Mouse (Mus musculus) lung, embryonic 14.5 days (tissue): ENCODE results near the gene Smarcb1. TPM values are rescaled to one million over a fixed set of nuclear protein-coding genes. Genes with fewer than 3 reads are reported as not detected.
A peak's percentile ranks its signal among the peaks of the same experiment; 100 is the strongest.
"Not testable (repeated sequence)": the region's sequence is repeated elsewhere in the genome, so short reads cannot be mapped to it uniquely, and the experiment has no call there.

Source experiments
- ATAC-seq: fragments of 200-750 bp; cut with Nextera tagmentation; 2 replicates; pipeline ENCODE4 v1.8.0; 2017; ENCODE audit warnings: mild to moderate bottlenecking, moderate TSS enrichment, moderate library complexity; ENCODE audit not compliant: insufficient read depth
- DNase-seq: peaks from one replicate; pipeline ENCODE4 v3.0.0-alpha.2; 2015
- H3K27ac ChIP-seq: fragments of 300-500 bp; sonication (generic); 2 replicates; pipeline ENCODE4 v1.5.1; 2014; ENCODE audit warnings: low read depth, mild to moderate bottlenecking, moderate library complexity
- H3K27me3 ChIP-seq: fragments of 300-500 bp; sonication (generic); 2 replicates; pipeline ENCODE4 v1.6.1; 2014; ENCODE audit warnings: low read length, control low read depth; ENCODE audit not compliant: insufficient read depth
- H3K36me3 ChIP-seq: fragments of 300-500 bp; sonication (generic); 2 replicates; pipeline ENCODE4 v1.6.1; 2014; ENCODE audit warnings: control low read depth; ENCODE audit not compliant: insufficient read depth
- H3K4me1 ChIP-seq: fragments of 300-500 bp; sonication (generic); 2 replicates; pipeline ENCODE4 v1.6.1; 2014; ENCODE audit warnings: antibody characterized with exemption, control low read depth; ENCODE audit not compliant: insufficient read depth
- H3K4me2 ChIP-seq: fragments of 300-500 bp; sonication (generic); 2 replicates; pipeline ENCODE4 v1.6.1; 2014; ENCODE audit warnings: mild to moderate bottlenecking
- H3K4me3 ChIP-seq: fragments of 300-500 bp; sonication (generic); 2 replicates; pipeline ENCODE4 v1.5.1; 2014; ENCODE audit warnings: low read depth, low read length
- H3K9ac ChIP-seq: fragments of 300-500 bp; sonication (generic); 2 replicates; pipeline ENCODE4 v1.6.1; 2014
- H3K9me3 ChIP-seq: fragments of 300-500 bp; sonication (generic); 2 replicates; pipeline ENCODE4 v1.6.1; 2016; ENCODE audit warnings: low read depth, low read length, control low read depth
- CTCF ChIP-seq: IDR thresholded peaks from 2 replicates; pipeline ENCODE4 v1.5.1; 2016; ENCODE audit warnings: antibody characterized with exemption, low read depth
- WGBS: fragments of 180-500 bp; shearing (Covaris S2); extraction: QIAGEN DNeasy Blood & Tissue Kit; methylation state at CpG from one replicate; pipeline ENCODE4 v1.1.7; 2014; 5-methylcytosine and 5-hydroxymethylcytosine counted together
- polyA plus RNA-seq: library from polyadenylated mRNA; unstranded; fragments of >200 nt; fragmentation: Nextera tagmentation; extraction: Ambion mirVana; gene quantifications from 2 replicates; pipeline ENCODE4 v1.2.1, GENCODE M21; 2014

The Smarcb1 gene
- polyA plus RNA-seq, 1 experiment from 2014 or later, result 219 TPM

DNA sequence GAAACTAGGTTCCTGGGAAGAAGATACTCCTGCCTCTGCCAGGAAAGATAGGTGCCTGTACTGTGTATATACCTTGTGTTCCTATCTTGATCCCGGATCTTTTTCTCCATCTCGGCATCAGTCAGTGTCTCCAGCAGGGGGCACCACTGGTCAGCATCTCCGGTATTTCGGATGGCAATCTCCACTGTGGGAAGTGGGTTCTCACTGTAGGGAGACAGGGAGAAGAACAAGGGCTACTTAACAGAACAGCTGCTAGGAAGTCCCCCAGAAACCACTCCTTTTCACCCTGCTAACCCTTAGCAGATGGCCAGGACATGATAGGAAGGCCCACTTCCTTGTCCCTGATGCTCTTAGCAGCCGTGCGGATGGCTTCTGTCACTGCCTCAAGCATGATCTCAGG is 24.0 kb downstream of the Smarcb1 start:
- WGBS, result 40% methylated on average over 6 of the region's 6 CpGs
- Histone ChIP-seq H3K9ac (no peak overlapping the region), H3K4me3 (no peak overlapping the region), H3K27me3 (no peaks in the 10 kb centered on the region), H3K9me3 (no peaks in the 10 kb centered on the region), H3K36me3 (peaks cover 74% of the 10 kb centered on the region), H3K27ac (no peak overlapping the region), H3K4me1 (no peaks in the 10 kb centered on the region; the same call in 1 of the 2 replicates), H3K4me2 (no peak overlapping the region)
- peak; percentile 85 for TF ChIP-seq CTCF
- ATAC-seq (no peak), DNase-seq (peak; percentile 84)

DNA sequence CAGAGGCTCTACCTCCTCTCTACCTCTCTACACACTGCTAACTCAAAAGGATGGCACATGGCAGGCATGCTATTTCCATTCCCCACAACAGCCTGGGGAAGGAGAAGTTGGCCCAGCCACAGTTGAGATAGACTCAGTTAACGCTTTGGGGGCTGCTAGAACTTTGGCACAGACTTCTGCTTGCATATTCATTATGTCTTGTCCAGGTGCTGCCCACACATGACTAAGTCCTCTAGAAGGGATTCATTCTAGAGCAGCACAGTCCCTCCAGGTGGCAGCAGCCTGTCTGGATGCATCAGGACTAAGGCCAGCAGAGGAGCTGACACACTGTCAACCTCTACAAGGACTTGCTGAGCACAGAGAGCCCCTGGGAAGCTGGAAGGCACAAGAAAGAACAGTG is 25.2 kb downstream of the Smarcb1 start:
- Histone ChIP-seq H3K27ac (no peak overlapping the region), H3K4me3 (no peak overlapping the region), H3K36me3 (peaks cover 62% of the 10 kb centered on the region), H3K27me3 (no peaks in the 10 kb centered on the region), H3K9ac (no peak overlapping the region), H3K4me2 (no peak overlapping the region), H3K9me3 (no peaks in the 10 kb centered on the region), H3K4me1 (no peaks in the 10 kb centered on the region; the same call in 1 of the 2 replicates)
- ATAC-seq, result no peak
- no peak for TF ChIP-seq CTCF
- no peak for DNase-seq
- WGBS, result 92% methylated on average over 1 of the region's 1 CpGs

DNA sequence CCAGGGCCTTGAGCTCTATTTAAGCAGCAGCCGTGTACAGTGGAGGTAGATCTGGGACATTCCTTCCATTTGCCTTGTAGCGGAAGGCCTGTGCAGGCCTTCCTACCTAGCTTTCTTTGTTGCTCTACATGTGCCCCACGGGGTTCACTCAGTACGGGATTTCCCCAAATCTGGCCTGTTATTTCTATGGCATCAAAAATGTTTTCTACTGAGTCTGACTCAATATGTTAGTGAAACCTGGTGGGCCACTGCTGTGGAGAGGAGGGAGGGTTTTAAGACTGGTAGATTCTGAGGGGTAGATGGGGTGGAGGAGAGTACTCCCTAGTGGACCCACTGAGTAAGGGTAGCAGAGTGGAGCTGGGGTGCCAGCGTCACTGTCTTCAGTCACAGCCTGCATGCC is 25.7 kb downstream of the Smarcb1 start:
- ATAC-seq (no peak), DNase-seq (no peak)
- Histone ChIP-seq H3K4me2 (no peak overlapping the region), H3K27ac (no peak overlapping the region), H3K4me3 (no peak overlapping the region), H3K36me3 (peaks cover 58% of the 10 kb centered on the region), H3K9me3 (no peaks in the 10 kb centered on the region), H3K9ac (no peak overlapping the region), H3K4me1 (no peaks in the 10 kb centered on the region; the same call in 1 of the 2 replicates), H3K27me3 (no peaks in the 10 kb centered on the region)
- TF ChIP-seq CTCF, result no peak
- WGBS, result 90% methylated on average over 5 of the region's 5 CpGs

DNA sequence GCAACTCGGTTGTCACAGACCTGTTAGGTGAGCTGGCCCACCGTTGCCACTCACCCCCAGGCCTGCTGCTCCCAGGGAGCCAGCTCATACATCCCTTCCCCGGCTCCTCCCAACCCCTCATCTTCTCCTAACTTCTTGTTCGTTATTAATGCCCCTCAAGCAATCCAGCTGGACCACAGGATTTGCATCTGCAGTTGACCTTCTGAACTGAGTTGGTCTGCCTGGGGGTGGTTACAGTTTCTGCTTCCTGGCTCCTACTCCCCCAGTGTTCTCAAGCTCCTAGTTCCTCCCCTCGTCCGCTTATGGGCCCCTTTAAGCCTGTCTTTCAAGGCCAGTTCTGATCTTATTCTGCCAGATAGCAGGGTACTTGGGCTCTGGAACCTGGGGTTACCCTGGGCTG is 26.8 kb downstream of the Smarcb1 start:
- Histone ChIP-seq H3K9me3 (no peaks in the 10 kb centered on the region), H3K27ac (no peak overlapping the region), H3K4me2 (no peak overlapping the region), H3K4me3 (no peak overlapping the region), H3K4me1 (no peaks in the 10 kb centered on the region; the same call in 1 of the 2 replicates), H3K27me3 (no peaks in the 10 kb centered on the region), H3K36me3 (peaks cover 47% of the 10 kb centered on the region), H3K9ac (no peak overlapping the region)
- 63% methylated on average over 6 of the region's 6 CpGs for WGBS
- DNase-seq, result no peak
- no peak for ATAC-seq
- TF ChIP-seq CTCF, result no peak

DNA sequence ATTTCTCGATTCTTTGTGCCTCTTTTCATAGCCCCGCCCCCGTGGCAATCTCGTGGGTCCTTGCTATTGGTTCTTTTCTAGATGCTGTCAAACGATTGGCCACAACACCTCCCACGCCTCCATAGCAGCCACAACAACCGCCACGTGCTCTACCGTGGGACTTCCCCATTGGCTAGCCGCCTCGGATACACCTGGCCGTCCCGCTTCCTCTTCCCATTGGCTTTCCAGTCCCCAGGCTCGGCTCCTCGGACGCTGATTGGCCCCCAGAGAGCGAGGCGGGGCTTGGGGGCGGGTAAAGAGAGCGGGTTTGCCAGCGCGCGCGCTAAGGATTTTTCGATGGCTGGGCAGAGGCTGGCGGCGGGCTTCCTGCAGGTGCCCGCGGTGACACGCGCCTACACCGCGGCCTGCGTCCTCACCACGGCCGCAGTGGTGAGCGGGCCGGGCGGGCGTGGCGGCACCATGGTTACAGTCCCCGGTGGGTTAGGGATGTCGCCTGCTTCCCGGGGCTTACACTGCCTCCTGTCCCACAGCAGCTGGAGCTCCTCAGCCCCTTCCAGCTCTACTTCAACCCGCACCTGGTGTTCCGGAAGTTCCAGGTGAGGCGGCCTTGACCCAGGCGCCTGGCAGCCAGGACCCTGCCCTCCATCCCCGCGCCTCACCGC is 28.2 kb downstream of the Smarcb1 start, which contains the start of gene Derl3:
Gene Derl3, plus strand, starts transcription at position 325 of the 662 bp plus-strand sequence.
- peak within 1 kb of the TSS; percentile 52; the same call in 1 of the 2 replicates for H3K27ac ChIP-seq
- WGBS, result under 1% methylated on average over 51 of the region's 51 CpGs
- H3K4me1 ChIP-seq, result no peaks in the 10 kb centered on the region; the same call in 1 of the 2 replicates
- peak; percentile 98 for ATAC-seq
- no peaks in the 10 kb centered on the region for H3K27me3 ChIP-seq
- peak; percentile 97 for DNase-seq
- no peaks in the 10 kb centered on the region for H3K9me3 ChIP-seq
- peaks cover 37% of the 10 kb centered on the region for H3K36me3 ChIP-seq
- peak within 1 kb of the TSS; percentile 89 for H3K4me2 ChIP-seq
- peak within 1 kb of the TSS; percentile 41 for H3K4me3 ChIP-seq
- TF ChIP-seq CTCF, result no peak
- H3K9ac ChIP-seq, result peak within 1 kb of the TSS; percentile 28

DNA sequence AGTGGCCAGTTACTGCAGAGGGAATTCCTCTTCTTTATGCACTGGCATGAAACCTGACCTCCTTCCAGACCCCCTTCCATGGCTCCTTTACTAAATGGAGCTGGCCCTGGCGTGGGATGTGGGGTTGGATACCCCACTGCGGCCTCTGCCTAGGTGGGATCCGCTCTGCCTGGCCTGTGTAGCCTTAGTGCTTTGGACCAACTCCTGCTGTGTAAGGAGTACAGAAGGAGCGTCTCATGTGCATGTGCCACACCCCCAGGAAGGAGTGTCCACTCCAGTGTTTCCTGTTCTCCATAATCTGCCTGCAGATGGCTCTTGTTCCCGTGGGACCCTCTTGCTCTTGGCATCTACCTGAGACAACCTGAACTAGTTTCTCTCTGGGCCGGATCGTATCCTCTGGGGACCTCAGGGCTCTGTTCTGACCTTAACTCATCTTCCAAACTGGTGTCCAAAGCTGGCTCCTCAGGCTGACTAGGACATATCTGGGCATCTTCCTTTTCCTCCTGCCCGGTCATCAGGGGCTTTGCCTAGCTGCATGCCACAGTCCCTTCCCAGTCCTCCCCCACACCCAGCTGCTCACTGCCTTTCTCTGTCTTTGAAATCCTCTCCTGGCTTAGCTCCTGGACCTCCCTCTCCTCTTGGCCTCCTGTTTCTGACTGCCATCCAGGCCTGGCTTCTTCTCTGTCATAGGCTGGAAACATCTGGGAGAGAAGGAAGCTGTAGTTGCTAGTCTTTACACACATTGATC is 31.8 kb downstream of the Smarcb1 start:
- H3K4me1 ChIP-seq, result no peaks in the 10 kb centered on the region; the same call in 1 of the 2 replicates
- H3K4me2 ChIP-seq, result no peak overlapping the region
- DNase-seq, result no peak
- no peak for TF ChIP-seq CTCF
- H3K27ac ChIP-seq, result no peak overlapping the region
- no peaks in the 10 kb centered on the region for H3K27me3 ChIP-seq
- H3K4me3 ChIP-seq, result no peak overlapping the region
- ATAC-seq, result no peak
- H3K9me3 ChIP-seq, result no peaks in the 10 kb centered on the region
- H3K9ac ChIP-seq, result no peak overlapping the region; the same call in 1 of the 2 replicates
- WGBS, result 35% methylated on average over 8 of the region's 8 CpGs
- H3K36me3 ChIP-seq, result peaks cover 7% of the 10 kb centered on the region; the same call in 1 of the 2 replicates

DNA sequence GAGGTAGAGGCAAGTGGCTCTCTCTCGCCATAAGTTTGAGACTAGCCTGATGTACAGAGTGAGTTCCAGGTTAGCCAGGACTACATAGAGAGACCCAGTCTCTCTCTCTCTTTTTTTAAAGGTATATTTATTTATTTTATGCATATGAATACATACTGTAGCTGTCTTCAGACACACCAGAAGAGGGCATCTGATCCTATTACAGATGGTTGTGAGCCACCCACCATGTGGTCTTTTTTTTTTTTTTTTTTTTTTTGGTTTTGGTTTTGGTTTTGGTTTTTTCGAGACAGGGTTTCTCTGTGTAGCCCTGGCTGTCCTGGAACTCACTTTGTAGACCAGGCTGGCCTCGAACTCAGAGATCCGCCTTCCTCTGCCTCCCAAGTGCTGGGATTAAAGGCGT is 33.9 kb downstream of the Smarcb1 start:
- not testable (repeated sequence) for H3K36me3 ChIP-seq, ATAC-seq, H3K9ac ChIP-seq, H3K27me3 ChIP-seq, DNase-seq, H3K4me2 ChIP-seq, H3K27ac ChIP-seq, H3K9me3 ChIP-seq, H3K4me1 ChIP-seq, H3K4me3 ChIP-seq
- WGBS, result 70% methylated on average over 5 of the region's 5 CpGs
